Mouse (Mus musculus) left cerebral cortex, postnatal 25 days (tissue): ENCODE data around the gene Acbd4. TPM values are rescaled to one million over a fixed set of nuclear protein-coding genes. Genes with fewer than 3 reads are reported as not detected.

ENCODE experiments used
- DNase-seq, 2 experiments: peaks; one replicate each; pipeline ENCODE4 v3.0.0; 2022; ENCODE audit warnings: low spot score in 2 of 2, mixed read lengths in 1 of 2
- intact Hi-C: fragments of 180-260 bp; cut with DNase I; formaldehyde crosslinking; loops from one replicate; pipeline ENCODE4 v1.15.1; 2025
- total RNA-seq, 2 experiments: library from RNA; stranded (reverse); gene quantifications; 2 replicates each; pipeline ENCODE4 v1.2.3; 2021

Acbd4 gene
- total RNA-seq, 2 experiments from 2014 or later, result 68.9 to 70.7 TPM

DNA sequence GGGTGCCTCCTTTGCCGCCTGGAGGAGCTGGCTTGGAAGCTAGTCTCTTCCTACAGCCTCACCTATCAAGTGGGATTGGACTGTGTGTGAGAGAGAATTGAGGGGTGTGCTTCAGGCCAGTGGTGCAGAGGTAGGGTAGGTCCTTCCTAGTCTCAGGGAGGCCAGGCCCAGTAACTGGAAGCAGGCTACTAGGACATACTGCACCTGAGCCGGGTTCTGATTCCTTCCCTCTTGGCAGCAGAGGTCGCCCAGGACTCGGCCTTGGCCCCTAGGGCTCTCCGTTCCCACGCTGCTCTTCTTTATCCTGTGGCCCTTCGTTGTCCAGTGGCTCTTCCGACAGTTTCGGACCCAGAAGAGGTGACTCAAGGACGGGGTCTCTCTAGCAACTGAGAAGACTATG, 9.8 kb downstream of the Acbd4 start:
- DNase-seq, result no peak

DNA sequence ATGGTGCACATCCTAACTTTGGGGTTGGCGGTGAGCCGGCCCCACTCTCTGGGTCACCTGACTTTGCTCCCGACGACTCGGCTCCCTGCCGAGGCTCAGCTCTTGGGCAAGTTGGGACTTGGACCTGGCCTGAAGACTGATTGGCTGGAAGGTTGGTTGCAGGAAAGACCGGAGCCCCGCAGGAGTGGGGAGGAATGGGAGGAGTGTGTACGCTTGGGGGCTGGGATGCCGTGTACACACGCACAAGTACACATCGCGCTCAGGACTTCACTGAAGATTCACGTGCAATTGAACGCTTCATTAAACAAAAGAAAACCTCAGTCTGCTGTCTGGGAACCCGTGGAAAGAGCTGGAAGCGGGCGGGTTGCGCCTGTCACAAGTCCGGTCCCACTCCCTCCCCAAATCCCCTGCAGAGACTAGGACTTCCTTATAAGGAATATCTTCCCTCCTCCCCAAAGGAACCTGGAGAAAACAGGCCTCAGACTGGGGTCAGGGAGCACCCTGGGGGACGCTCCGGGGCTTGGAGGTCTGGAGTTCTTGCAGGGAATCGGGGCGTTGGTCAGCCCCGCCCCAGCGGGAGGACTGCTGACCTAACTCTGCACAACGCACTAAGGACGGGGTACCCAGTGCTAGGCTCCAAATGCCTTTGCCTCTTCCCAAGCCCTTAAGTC, 10.5 kb downstream of the Acbd4 start:
- peak in 1 of 2 experiments; percentile 47 for DNase-seq
- intact Hi-C loops, result no loop called here

More for the DNA sequence above, 9.8 kb downstream of the Acbd4 start:
- intact Hi-C loops, result no loop called here

DNA sequence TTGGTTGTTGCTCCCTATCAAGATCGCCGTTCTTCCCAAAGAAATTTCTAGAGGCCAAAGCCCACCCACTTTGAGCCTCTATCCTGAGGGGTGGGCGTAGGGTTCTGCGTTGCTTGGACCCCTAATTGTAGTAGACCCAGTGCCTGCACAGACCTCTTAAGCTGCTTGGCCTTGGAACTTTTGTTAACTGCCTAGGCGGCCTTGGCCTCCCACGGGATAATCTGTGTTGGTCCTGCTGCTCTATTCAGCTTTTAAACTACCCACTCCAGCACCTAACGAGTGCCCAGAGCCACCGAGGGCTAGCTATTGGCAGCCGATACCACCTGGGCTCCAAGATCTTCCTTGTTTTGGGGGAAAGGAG, 11.1 kb downstream of the Acbd4 start:
- no peak for DNase-seq
- intact Hi-C loops, result no loop called here

DNA sequence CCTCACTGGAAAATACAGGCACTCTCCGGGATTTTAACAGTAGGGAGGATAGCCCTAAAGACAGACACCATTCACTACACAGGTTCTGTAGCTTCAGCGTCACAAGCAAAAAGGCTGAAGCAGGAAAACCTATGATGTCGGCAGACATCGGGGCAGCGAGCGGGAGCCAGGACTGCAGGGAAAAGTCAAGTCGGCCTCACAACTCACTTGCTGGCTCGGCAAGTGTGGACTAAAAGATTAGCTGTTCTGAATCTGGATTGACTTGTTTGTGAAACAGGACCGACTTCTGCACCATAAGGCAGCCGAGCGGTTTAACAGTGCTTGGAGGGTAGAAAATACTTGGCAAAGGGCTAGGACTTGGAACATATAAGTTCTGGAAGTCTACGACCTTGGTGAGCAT, 11.5 kb downstream of the Acbd4 start:
- DNase-seq, result no peak
- intact Hi-C loops, result no loop called here

DNA sequence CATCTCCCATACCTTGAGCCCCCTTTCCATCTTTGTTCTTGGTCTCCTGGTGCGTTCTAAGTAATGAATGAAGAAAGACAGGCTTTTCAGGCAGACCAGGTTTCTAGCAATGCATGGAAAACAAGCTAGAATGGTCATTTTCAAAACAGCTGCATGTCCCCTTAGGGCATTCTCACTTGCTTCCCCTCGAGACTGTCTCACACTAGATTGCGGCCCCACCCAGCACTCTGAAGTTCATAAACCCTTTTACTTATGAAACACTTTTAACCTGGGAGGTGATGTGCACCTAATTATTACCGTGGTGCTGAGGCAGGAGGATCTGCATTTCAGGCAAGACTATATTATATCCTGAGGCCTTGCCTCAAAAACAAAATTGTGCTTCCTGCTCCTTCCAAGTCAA, 12.3 kb downstream of the Acbd4 start:
- no peak for DNase-seq
- intact Hi-C loops, result no loop called here

DNA sequence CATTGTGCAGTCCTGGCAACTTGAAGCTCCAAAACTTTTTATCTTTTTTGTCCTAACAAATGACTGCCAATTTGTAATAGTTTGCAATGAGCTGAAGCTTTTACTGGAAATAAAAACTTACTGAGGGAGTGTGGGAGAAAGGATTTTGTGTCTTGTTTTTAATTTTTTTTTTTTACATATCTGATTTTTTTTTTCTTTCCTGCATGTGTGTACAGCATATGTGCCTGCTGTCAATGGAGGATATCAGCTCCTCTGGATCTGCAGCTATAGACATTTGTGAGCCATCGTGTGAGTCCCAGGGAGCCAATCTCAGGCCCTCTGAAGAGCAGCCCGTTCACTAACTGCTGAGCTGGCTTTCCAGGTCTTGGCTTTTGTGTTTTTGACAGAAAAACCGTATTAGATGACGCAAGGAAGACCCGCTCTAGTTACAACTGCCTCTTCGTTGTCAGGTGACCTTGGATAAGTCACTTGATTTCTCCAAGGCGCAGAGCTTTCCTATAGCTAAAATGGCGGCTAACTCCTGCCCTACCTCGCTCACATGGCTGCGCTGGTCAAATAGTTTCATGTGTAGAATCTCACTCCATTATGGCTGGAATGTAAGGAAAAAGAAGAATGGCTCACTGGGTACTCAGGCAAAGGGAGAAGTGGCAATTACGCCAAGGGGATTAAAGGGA, 12.9 kb downstream of the Acbd4 start:
- intact Hi-C loops, result no loop called here
- no peak for DNase-seq

DNA sequence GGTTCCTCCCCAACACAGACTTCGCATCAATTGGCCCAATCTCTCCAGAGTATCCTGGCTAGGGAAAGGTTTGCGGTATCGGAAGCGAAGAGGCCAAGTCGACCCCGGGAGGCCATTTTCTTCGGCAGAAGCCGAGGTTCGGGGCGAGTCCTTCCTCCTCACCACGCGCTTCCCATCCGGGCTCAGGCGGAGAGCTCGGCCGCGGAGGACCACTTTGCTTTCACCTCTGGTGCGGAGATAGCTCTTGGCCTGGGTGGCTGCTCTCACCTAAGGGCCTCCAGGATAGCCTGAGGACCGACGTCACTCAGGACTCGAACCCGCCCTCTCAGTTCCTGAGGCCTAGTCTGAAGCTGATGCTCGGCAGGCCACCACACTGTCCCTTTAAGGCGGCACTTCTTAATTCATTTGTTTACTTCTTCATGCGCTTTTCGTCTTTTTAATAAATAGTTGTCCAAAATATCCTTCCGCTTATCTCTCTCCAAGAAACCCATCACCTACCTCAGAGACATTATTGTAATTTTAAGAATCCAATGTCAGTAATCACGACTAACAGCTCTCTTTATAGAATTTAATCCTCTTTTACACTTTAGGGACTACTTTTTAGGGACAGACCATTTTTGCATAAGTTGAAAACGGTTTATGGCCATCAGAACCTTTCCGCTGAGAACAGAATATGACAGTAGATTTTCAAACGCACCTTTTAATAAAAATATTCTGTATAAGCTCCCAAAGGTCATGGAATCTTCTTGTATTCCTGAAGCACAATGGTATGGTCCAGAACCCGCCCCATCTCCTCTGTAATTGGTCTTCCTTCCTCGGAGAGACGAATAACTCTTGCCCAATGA, 13.9 kb downstream of the Acbd4 start:
- intact Hi-C loops, result loop anchor here (1.0 to 5.0 kb wide), 4 partner anchors 13 to 212 kb away; partner anchors contain the start of genes Hexim2 and Map3k14
- DNase-seq, result peak; percentile 78 to 91

DNA sequence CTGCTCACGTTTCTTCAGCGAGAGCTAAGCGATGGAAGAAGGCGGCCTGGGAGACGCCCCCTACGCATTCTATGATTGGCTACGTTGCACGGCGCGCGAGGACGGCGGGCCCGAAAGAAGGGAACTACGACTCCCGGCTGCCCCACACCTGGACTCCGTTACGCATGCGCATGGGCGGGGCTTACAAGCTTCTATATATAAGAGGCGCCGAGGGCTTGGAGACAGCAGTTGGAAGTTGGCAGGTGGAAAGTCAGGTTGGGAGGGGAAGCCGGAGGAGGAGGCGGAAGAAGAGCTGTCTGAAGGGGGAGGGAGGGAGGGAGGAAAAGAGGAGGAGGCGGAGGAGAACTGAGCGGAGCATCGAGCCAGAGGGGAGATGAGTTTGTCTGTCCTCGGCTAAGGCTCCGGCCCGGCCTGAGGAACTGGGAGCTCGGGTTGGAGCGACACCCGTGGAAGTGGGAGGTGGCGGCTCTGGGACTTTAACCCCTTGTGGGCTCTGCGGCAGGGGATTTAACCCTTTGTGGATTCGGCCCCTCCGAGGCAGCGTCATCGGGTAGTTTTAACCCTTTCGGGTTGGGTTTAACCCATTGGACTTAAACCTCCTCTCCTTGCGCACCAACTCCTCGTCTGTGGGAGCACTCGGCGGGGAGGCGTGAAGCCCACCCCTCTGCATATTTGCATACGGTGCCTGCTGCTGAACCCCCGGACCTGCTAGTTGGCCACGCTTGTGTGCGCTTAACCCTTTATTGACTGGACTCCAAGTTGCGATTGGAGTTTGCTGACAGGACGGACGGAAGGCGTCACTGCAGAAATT, 14.7 kb downstream of the Acbd4 start, which contains the start of gene Hexim1:
Hexim1 (plus strand) TSS at position 224 of the 811 bp plus-strand sequence.
- intact Hi-C loops, result loop anchor here (1.0 to 5.0 kb wide), 3 partner anchors 16 to 211 kb away; partner anchors contain the start of genes Hexim2 and Map3k14

DNA sequence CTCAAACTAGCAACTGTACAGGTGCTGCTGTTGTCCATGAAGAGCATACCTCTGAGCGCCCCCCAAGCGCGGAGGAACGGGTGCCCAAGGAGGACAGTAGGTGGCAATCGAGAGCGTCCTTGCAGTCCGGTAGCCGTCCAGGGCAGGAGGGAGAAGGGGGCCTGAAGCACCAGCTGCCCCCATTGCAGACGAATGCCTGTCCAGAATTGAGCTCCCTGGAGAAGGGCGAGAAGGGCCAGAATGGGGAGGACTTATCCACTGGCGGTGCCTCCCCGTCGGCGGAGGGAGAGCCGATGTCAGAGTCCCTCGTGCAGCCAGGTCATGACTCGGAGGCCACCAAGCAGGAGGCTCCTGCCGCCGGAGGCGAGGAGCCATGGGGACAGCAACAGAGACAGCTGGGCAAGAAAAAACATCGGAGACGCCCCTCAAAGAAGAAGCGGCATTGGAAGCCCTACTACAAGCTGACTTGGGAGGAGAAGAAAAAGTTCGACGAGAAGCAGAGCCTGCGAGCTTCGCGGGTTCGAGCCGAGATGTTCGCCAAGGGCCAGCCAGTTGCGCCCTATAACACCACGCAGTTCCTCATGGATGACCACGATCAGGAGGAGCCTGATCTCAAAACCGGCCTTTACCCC, 15.6 kb downstream of the Acbd4 start:
- intact Hi-C loops, result loop anchor here (1.0 to 5.0 kb wide), 4 partner anchors 15 to 210 kb away; partner anchors contain the start of genes Hexim2 and Map3k14
- peak; percentile 71 to 77 for DNase-seq

More for the DNA sequence above, 14.7 kb downstream of the Acbd4 start, which contains the start of gene Hexim1:
- peak; percentile 99 to 100 for DNase-seq

DNA sequence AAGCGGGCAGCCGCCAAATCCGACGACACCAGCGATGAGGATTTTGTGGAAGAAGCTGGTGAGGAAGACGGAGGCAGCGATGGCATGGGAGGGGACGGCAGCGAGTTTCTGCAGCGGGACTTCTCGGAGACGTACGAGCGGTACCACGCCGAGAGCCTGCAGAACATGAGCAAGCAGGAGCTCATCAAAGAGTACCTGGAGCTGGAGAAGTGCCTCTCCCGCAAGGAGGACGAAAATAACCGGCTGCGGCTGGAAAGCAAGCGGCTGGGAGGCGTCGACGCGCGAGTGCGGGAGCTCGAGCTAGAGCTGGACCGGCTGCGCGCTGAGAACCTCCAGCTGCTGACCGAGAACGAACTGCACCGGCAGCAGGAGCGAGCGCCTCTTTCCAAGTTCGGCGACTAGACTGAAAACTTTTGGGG, 16.1 kb downstream of the Acbd4 start:
- intact Hi-C loops, result loop anchor here (1.0 to 5.0 kb wide), 3 partner anchors 41 to 210 kb away; partner anchors contain the start of gene Map3k14
- DNase-seq, result peak; percentile 39 to 48

DNA sequence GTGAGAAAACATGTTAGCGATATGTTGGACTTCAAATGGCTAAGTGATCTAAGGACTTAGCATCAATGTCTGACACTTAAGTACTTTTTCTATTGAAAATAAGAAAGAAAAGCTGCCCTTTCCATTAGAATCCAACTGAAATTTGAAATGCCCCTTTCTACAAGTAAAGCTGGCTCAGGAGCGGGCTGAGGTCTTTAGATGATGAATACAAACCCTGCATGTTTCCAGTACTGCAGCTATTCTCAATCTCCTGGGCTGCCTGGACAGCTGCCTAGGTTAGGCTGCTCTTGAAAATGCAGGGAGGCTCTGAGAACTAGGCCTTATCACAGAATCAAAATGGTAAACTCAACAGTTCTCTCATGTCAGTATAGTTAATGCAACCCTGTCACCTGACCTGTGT, 17.4 kb downstream of the Acbd4 start:
- no peak for DNase-seq
- intact Hi-C loops, result loop anchor here (5.0 kb wide), 2 partner anchors 148 to 208 kb away; partner anchors contain the start of gene Map3k14

DNA sequence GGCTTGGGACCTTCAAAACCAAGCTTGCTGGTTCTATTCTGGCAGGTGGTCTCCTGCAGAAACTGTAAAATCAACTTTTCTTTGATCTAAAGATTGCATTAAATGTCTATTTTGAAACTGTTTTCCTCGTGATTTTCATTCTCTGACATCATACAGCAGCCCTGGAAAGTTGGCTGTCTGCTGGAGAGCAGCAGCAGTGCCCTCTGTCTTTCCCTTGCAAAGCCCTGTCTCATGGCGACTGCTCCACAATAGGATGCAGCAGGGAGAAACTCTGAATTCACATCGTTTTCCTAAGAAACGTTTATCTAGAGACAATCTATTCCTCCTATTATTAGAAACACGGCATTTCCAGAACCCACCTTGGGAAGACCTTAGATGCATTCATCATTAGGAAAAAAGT, 18.1 kb downstream of the Acbd4 start:
- intact Hi-C loops, result loop anchor here (5.0 kb wide), 2 partner anchors 148 to 208 kb away; partner anchors contain the start of gene Map3k14
- DNase-seq, result no peak

DNA sequence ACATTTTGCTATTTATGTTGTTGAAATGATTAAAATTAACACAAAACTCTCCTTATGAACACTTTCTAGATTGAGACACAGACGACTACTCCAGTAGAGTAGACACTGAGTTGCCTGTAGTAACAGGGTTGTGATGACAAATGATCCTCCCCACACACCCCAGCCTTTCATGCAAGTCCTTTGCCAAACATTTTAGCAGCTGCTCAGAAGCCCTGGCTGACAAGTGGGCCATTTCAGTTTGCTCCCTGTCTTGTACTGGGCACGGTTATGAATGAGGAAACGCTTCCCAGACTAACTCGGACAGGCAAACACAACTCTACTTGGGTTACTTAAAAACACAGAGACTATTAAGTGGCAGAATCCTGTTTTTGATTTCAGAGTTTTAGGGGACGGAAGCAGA, 18.8 kb downstream of the Acbd4 start:
- intact Hi-C loops, result no loop called here
- peak in 1 of 2 experiments; percentile 32 for DNase-seq

DNA sequence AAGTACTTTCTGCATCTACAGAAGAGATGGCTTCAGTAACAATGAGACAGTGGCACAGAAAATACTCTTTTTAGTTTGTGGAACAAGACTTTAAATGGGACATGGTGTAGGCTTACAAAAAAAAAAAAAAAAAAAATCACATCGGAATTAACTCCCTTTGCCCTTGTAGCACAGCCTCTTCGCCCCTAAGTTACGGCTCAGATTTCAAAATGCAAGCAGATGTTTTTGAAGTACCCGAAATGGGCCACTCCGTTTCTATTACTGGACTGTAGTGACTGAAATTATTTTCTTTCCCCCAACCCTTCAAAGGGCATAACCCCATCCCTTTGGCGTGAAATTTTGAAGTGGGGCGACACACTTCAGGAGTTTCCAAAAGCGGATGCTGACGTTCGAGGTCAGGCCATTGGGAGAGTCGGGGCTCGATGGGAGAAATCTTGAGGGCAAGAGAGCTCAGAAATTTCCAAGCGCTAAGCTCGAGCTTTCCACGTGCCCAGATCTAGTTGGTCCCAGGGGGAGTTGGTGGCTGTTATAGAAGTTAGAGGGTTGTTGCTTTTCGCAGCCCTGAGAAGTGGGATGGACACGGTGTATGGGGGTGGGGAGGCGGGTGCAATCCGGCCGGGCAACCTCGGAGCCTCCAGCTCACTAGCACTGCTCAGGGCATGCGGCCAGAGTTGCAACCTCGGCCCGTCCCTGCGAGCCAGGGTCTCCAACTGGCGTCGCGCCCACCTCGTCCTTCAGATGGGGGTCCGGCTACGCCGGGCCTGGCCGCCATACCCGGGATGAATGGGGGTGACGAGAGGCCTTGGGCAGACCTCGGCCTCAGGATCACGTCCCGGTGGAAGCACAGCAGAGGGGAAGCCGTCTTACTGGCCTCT, 30.5 kb downstream of the Acbd4 start, which contains the start of gene Hexim2:
Hexim2 (plus strand) TSS at position 729 of the 875 bp plus-strand sequence.
- peak; percentile 53 to 54 for DNase-seq
- intact Hi-C loops, result loop anchor here (1.0 kb wide), 1 partner anchor 16 kb away; the partner anchor contains the start of gene Hexim1

DNA sequence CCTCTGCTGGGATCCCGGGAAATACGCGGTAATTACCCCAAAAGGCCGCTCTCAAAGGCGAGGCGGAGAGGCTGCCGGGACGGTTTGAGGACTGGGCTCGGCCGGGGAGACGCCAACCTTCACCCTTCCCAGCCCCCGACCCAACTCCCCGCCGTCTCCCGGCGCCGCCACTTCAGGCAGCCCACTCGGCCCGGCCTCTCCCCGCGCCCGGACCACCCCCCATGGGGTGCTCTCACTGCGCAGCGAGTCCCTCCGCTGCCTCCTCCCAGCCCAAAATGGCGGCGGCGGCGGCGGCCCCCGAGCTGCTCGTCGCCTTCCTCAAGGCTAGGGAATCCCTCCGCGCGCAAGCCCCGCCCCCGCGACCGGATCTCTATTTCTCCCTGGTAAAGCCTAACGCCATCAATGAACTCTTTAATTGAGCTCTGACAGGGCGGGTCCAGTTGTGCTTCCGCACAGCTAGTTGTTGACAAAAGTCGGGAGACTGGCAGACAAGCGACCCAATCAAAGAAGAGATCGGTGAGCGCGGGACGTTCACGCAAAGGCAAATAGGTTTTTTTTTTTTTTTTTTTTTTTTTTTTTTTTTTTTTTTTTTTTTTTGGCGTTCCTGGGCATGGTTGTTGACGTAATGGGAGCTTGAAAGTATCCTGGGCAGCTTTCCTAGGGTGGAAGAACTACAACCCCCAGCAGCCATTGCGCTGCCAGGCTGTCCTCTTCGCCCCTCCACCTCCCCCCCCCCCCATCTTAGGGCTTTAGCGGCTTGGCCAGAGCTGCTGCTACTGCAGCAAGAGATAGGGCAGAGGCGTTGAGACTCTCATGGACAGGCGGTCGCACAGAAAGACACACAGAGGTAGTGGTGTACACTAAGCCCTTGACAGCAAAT, 31.3 kb downstream of the Acbd4 start:
- peak; percentile 100 for DNase-seq
- intact Hi-C loops, result loop anchor here (1.0 kb wide), 1 partner anchor 17 kb away; the partner anchor contains the start of gene Hexim1

DNA sequence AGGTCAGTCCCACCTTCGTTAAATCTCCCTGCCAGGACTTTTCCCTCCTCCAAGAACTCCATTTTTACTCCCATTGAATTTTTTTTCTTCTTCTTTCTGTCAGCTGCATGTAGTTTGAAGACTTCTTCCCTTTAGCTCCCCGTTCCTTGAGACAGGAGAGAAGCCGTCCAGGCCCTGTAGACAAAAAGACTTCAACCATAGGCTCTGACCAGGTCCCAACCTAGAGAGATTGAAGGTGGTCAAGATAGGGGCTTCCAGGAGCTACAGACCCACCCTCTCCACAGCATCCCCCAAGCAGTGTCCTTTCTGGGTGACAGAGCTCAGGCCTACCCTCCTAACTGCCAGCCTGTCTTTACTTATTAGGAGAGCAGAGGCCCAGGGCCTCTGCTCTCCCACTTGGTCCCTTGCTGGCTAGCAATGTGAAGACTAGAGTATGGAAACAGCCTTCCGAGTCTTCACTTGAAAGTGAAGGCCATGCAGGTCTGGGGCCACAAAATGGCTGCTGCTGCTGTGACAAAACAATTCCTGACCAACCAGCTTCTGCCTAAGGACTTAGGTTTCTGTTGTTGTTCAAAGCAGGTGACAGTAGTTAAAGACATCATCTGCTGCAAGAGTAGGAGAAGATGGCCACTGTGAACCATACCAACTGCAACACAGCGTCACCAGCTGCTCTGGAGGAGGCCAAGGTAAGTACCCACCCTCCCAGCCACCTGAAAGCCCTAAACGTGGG, 32.1 kb downstream of the Acbd4 start:
- peak in 1 of 2 experiments; percentile 14 for DNase-seq
- intact Hi-C loops, result no loop called here
